Mouse (Mus musculus): ENCODE results near the gene Zfp961. TPM values are rescaled to one million over a fixed set of nuclear protein-coding genes. Genes with fewer than 3 reads are reported as not detected.
"Not testable (repeated sequence)": the region's sequence is repeated elsewhere in the genome, so short reads cannot be mapped to it uniquely, and the experiment has no call there.

Gene Zfp961
- polyA plus RNA-seq, 1 experiment from 2014 or later, result 18.8 TPM

GRCm38 (mm10) chr8:71922567-71923401 lies 28.1 kb upstream of the Zfp961 start:
- ATAC-seq, result peak; percentile 99
- Histone ChIP-seq H3K36me3 (ENCODE audit: control insufficient read depth, insufficient read depth) (no peaks in the 10 kb centered on the region), H3K4me1 (replicated peaks; ENCODE audit: control insufficient read depth, insufficient read depth, low read length) (no peaks in the 10 kb centered on the region), H3K27ac (ENCODE audit: low read depth, low read length) (peak overlapping the region; percentile 97), H3K9ac (ENCODE audit: low read depth, low read length) (peak overlapping the region; percentile 86), H3K9me3 (ENCODE audit: control insufficient read depth) (no peaks in the 10 kb centered on the region), H3K4me3 (ENCODE audit: low read depth, low read length) (peak overlapping the region; percentile 68), H3K27me3 (replicated peaks; ENCODE audit: control insufficient read depth, insufficient read depth, low read length) (no peaks in the 10 kb centered on the region), H3K4me2 (replicated peaks; ENCODE audit: low read depth) (peak overlapping the region; percentile 70)
- no peak for TF ChIP-seq CTCF (IDR thresholded peaks at IDR 0.05; ENCODE audit: low read depth)
- under 1% methylated on average over 57 of the region's 57 CpGs for WGBS

DNA sequence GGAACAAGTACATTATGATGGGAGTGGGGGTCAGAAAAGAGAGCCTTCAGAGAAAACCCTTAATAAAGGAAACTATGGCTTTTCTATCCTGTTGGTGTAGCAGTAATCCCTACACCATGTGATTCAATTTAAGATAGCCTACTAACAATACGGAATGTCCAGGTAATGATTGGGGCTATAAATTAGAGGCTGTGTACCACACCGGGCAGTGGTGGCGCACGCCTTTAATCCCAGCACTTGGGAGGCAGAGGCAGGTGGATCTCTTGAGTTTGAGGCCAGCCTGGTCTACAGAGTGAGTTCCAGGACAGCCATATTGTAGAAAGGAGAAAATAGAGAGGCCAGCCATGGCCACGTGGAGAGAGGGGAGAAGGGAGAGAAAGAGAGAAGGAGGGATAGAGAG lies 25.0 kb upstream of the Zfp961 start:
- Histone ChIP-seq H3K36me3 (ENCODE audit: control insufficient read depth, insufficient read depth) (peaks cover 20% of the 10 kb centered on the region), H3K4me3 (ENCODE audit: low read depth, low read length) (no peak overlapping the region), H3K9ac (ENCODE audit: low read depth, low read length) (no peak overlapping the region), H3K9me3 (ENCODE audit: control insufficient read depth) (no peaks in the 10 kb centered on the region), H3K4me1 (replicated peaks; ENCODE audit: control insufficient read depth, insufficient read depth, low read length) (no peaks in the 10 kb centered on the region), H3K4me2 (replicated peaks; ENCODE audit: low read depth) (no peak overlapping the region), H3K27me3 (replicated peaks; ENCODE audit: control insufficient read depth, insufficient read depth, low read length) (no peaks in the 10 kb centered on the region), H3K27ac (ENCODE audit: low read depth, low read length) (no peak overlapping the region; the same call in 1 of the 2 replicates)
- TF ChIP-seq CTCF (IDR thresholded peaks at IDR 0.05; ENCODE audit: low read depth), result no peak
- no peak for ATAC-seq
- 84% methylated on average over 5 of the region's 5 CpGs for WGBS

- Histone ChIP-seq H3K4me3 (ENCODE audit: low read depth, low read length) (no peak overlapping the region), H3K36me3 (ENCODE audit: control insufficient read depth, insufficient read depth) (peaks cover 27% of the 10 kb centered on the region), H3K9ac (ENCODE audit: low read depth, low read length) (no peak overlapping the region), H3K4me2 (replicated peaks; ENCODE audit: low read depth) (no peak overlapping the region), H3K9me3 (ENCODE audit: control insufficient read depth) (no peaks in the 10 kb centered on the region), H3K4me1 (replicated peaks; ENCODE audit: control insufficient read depth, insufficient read depth, low read length) (no peaks in the 10 kb centered on the region), H3K27me3 (replicated peaks; ENCODE audit: control insufficient read depth, insufficient read depth, low read length) (no peaks in the 10 kb centered on the region), H3K27ac (ENCODE audit: low read depth, low read length) (no peak overlapping the region)
- TF ChIP-seq CTCF (IDR thresholded peaks at IDR 0.05; ENCODE audit: low read depth), result peak; percentile 15
- peak; percentile 22 for ATAC-seq
- WGBS, result 68% methylated on average over 3 of the region's 3 CpGs
Measured at GRCm38 (mm10) chr8:71926551-71926950, 24.3 kb upstream of the Zfp961 start.

GRCm38 (mm10) chr8:71927779-71928178 lies 23.1 kb upstream of the Zfp961 start:
- no peaks in the 10 kb centered on the region for H3K27me3 ChIP-seq (replicated peaks; ENCODE audit: control insufficient read depth, insufficient read depth, low read length)
- H3K4me2 ChIP-seq (replicated peaks; ENCODE audit: low read depth), result no peak overlapping the region
- no peak for TF ChIP-seq CTCF (IDR thresholded peaks at IDR 0.05; ENCODE audit: low read depth)
- no peak overlapping the region for H3K27ac ChIP-seq (ENCODE audit: low read depth, low read length)
- H3K4me1 ChIP-seq (replicated peaks; ENCODE audit: control insufficient read depth, insufficient read depth, low read length), result no peaks in the 10 kb centered on the region
- H3K36me3 ChIP-seq (ENCODE audit: control insufficient read depth, insufficient read depth), result peaks cover 31% of the 10 kb centered on the region
- ATAC-seq, result no peak
- H3K4me3 ChIP-seq (ENCODE audit: low read depth, low read length), result no peak overlapping the region
- H3K9me3 ChIP-seq (ENCODE audit: control insufficient read depth), result no peaks in the 10 kb centered on the region
- no peak overlapping the region for H3K9ac ChIP-seq (ENCODE audit: low read depth, low read length)

DNA sequence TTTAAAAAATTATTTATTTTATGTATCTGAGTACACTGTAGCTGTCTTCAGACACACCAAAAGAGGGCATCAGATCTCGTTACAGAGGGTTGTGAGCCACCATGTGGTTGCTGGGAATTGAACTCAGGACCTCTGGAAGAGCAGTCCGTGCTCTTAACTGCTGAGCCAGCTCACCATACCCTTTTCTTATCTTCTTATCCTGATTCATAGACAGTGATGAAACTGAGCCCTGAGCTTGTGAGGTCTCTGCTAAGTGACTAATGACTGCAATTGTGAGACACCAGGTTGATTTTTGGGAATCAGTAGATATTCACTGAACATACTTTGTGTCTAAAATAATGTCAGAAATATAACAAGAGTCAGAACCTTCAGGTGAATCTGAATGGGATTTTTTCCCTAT lies 12.8 kb upstream of the Zfp961 start:
- H3K4me1 ChIP-seq (replicated peaks; ENCODE audit: control insufficient read depth, insufficient read depth, low read length); ATAC-seq: not testable (repeated sequence)
- 71% methylated on average over 2 of the region's 2 CpGs for WGBS

GRCm38 (mm10) chr8:71940293-71941208 lies 10.3 kb upstream of the Zfp961 start:
- H3K4me3 ChIP-seq (ENCODE audit: low read depth, low read length), result no peak overlapping the region
- 68% methylated on average over 2 of the region's 2 CpGs for WGBS
- no peaks in the 10 kb centered on the region for H3K9me3 ChIP-seq (ENCODE audit: control insufficient read depth)
- no peak overlapping the region for H3K4me2 ChIP-seq (replicated peaks; ENCODE audit: low read depth)
- no peaks in the 10 kb centered on the region for H3K4me1 ChIP-seq (replicated peaks; ENCODE audit: control insufficient read depth, insufficient read depth, low read length)
- H3K27me3 ChIP-seq (replicated peaks; ENCODE audit: control insufficient read depth, insufficient read depth, low read length), result no peaks in the 10 kb centered on the region
- TF ChIP-seq CTCF (IDR thresholded peaks at IDR 0.05; ENCODE audit: low read depth), result no peak
- no peak overlapping the region for H3K9ac ChIP-seq (ENCODE audit: low read depth, low read length)
- ATAC-seq, result no peak
- H3K36me3 ChIP-seq (ENCODE audit: control insufficient read depth, insufficient read depth), result no peaks in the 10 kb centered on the region
- H3K27ac ChIP-seq (ENCODE audit: low read depth, low read length), result no peak overlapping the region

More for the DNA sequence above, 12.8 kb upstream of the Zfp961 start:
- H3K9me3 ChIP-seq (ENCODE audit: control insufficient read depth); H3K4me3 ChIP-seq (ENCODE audit: low read depth, low read length); H3K27ac ChIP-seq (ENCODE audit: low read depth, low read length); H3K27me3 ChIP-seq (replicated peaks; ENCODE audit: control insufficient read depth, insufficient read depth, low read length); H3K36me3 ChIP-seq (ENCODE audit: control insufficient read depth, insufficient read depth); H3K4me2 ChIP-seq (replicated peaks; ENCODE audit: low read depth); H3K9ac ChIP-seq (ENCODE audit: low read depth, low read length): not testable (repeated sequence)

Data from intestine, postnatal 0 days (tissue).